Mouse (Mus musculus): ENCODE measurements around the gene Nufip1.
"Not testable (repeated sequence)": the region's sequence is repeated elsewhere in the genome, so short reads cannot be mapped to it uniquely, and the experiment has no call there.

Gene Nufip1

DNA sequence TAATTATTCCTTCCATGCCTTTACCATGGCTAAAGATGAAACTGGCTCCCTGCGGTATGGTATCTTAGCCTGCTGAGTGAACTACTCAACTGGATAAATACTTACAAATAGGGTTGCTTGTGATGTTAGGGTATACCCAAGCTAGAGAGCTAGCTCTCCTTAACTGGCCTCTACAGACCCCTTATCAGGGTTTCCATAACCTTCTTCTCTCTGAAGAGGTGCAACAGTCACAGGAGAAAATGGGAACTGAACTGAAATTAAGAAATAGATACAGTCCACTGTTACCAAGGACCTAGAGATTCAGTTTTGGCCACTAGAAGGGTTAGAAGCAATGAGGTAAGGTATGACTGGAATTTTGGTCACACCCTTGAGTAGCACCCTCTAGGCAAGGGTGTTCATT, 34.6 kb downstream of the Nufip1 start:
- CTCF ChIA-PET: no interaction called here

- CTCF ChIA-PET: no interaction called here
Measured at GRCm38 (mm10) chr14:76145868-76146267, 35.2 kb downstream of the Nufip1 start.

GRCm38 (mm10) chr14:76147061-76147460, 36.4 kb downstream of the Nufip1 start:
- CTCF ChIA-PET: no interaction called here

- CTCF ChIA-PET: interaction anchor here (0.8 kb wide), 1 partner anchor 767 kb away, joined by 3 read pairs; no protein-coding TSS in a partner anchor
Measured at GRCm38 (mm10) chr14:76148294-76148693, 37.6 kb downstream of the Nufip1 start.

DNA sequence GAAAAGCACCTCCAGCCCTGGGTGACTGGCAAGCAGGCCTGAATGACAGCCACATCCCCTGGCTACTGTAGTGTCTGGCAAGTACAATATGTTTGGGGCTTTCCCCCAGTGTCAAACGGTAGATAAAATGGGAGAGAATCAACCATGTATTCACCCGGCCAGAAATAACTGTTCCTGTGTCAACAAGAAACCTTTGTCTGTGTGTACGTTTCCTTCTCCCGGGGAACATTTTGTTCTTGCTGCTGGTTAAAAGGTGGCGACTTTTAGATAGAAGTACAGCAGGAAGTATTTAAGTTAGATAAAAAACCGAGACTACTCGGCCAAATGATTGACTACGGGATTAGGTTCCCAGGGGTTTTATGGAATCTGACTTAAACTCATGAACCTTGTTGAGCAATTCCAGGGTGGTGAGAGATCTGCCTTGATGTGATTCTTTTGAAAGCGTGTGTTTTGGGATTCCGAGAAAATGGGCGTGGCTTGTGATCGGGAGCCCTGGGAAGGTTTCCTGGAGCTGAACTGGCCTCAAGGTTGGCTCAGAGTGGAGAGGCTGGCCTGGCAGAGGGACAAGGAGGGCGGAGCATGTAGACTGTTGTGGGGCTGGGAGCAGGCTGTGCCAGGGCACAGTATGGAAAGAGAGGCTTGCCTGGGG, 39.0 kb downstream of the Nufip1 start:
- CTCF ChIA-PET: no interaction called here

GRCm38 (mm10) chr14:76150499-76150898, 39.8 kb downstream of the Nufip1 start:
- CTCF ChIA-PET: no interaction called here

DNA sequence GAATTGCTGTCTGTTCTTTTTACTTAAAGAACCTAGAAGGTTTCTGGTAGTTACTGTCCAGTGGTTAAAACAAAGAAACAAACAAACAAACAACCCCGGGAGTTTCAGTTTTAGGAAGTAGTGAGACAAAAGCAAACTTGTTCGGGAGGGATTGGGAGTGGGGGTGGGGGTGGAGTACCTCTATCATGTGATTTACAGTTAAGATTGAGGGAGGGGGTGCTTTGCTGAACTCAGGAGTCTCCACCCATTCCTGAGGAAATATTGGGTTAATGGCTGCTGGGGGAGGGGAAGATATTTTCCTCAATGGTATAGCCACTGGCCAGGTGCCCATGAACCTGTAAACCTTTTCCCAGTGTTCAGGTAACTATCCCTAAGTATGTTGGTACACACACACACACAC, 40.3 kb downstream of the Nufip1 start:
- CTCF ChIA-PET: no interaction called here

DNA sequence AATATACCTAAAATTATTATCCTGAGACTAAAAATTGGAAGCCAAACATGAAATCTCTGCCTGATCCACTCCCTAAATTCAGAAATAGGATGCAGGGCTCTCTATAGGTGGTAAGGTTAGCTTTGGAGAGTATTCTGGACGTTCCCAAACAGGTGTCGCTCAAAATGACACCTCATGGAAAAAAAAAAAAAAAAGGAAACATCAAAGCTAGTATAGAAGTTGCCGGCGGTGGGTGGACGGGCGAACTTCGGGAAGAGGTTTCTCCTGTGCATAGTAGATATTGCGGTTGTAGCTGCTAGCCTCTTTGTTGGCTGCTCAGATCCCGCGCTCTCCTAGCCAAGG, 41.1 kb downstream of the Nufip1 start:
- CTCF ChIA-PET: no interaction called here

DNA sequence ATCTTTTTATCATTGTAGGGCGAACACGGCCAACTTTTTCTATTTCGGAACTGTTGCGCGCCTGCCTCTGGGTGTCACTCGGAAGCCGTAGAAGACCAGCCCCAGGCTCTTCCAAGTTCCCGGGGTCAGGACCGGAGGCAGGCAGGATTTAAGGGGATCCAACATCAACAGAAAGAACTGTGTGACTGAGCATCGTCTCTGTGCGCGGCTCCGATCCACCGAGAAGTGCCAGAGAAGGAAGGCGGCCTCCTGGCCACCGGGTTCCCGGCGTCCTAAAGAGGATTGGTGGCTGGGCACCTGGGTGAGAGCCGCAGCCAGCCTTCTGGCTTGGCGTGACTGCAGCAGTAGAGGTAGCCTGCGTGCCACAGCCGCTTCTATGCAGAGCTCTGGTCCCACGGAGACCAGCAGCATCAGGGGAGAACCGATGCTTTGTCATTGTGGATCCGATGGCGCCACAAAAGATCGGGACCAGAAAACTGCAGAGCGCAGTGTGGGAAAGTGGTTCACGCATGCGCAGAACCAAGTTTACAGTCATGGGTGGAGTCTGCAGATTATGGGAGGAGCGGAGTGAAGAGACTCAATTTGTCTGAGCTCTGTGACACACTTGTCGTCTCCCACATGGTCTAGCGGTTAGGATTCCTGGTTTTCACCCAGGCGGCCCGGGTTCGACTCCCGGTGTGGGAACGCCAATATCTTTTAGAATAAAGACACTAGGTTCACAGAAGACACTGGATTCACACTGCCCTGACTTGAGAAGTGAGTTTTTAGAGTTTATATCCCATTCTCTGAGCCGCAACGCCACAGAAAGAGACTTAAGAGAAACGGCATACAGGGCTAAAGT, 41.7 kb downstream of the Nufip1 start:
- CTCF ChIA-PET: no interaction called here

DNA sequence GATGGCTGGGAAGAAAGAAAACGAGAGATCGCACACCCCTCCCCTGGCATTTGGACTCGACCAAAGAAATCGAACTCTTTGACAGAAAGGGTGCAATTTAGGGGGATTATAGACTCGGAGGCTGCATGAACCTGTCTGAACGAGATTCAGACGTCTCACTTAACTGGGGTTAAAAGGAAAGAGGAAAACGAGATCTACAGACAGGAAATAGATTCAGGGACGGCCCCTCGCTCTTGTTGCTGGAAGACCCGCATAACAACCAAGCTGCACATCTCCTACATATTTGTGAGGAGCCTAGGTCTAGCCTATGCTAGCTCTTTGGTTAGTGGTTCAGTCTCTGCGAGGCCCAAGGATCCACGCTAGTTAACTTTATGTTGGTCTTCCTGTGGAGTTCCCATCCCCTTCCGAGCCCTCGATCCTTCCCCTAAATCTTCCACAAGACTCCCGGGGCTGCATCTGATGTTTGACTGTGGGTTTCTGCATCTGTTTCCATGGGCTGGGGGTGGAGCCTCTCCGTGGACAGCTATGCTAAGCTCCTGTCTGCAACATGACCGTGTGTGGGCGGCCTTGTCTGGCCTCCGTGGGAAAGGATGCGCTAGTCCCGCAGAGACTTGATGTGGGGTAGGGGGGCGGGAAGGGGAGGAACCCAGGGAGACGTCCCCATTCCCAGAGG, 42.4 kb downstream of the Nufip1 start:
- CTCF ChIA-PET: no interaction called here

GRCm38 (mm10) chr14:76153828-76154227, 43.1 kb downstream of the Nufip1 start:
- CTCF ChIA-PET: no interaction called here

GRCm38 (mm10) chr14:76158192-76158785, 47.6 kb downstream of the Nufip1 start:
- CTCF ChIA-PET: no interaction called here

- CTCF ChIA-PET: not testable (repeated sequence)
Measured at GRCm38 (mm10) chr14:76160580-76160979, 49.9 kb downstream of the Nufip1 start.

DNA sequence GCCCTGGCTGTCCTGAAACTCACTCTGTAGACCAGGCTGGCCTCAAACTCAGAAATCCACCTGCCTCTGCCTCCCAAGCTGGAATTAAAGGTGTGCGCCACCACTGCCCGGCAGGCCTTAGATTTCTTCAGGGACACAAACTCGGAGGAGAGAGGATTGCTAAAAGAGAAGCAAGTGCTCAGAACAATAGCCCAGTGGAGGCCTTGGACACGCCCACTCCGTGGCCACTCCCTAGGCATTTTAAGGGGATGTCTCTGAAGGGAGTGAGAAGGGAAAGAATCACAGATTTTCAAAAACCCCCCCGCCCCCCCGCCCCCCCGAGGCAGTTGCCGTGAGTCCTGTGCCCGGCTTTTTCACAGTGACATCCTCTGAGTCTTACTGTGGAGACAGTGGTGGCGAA, 53.5 kb downstream of the Nufip1 start:
- CTCF ChIA-PET: no interaction called here

- CTCF ChIA-PET: no interaction called here
Measured at GRCm38 (mm10) chr14:76164904-76165755, 54.4 kb downstream of the Nufip1 start.

GRCm38 (mm10) chr14:76169876-76170466, 59.3 kb downstream of the Nufip1 start:
- CTCF ChIA-PET: no interaction called here

DNA sequence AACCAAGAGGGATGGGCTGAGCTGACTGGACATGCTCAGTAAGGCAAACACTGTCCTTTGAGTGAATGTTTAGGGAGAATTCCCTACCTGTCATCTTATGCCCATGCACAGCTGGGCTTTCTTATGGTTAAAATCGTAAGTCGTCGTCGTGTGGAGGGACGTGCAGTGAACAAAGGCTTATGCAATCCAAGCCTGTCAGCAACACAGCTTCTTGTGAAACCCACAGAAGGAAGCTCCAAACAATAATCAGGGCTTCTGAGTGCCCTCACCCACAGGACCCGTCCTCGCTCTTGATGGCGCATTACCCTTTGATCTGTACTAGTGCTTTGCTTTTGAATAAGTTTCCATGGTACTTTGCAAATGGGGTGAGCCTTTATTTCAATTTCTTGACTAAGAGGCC, 60.6 kb downstream of the Nufip1 start:
- CTCF ChIA-PET: no interaction called here

DNA sequence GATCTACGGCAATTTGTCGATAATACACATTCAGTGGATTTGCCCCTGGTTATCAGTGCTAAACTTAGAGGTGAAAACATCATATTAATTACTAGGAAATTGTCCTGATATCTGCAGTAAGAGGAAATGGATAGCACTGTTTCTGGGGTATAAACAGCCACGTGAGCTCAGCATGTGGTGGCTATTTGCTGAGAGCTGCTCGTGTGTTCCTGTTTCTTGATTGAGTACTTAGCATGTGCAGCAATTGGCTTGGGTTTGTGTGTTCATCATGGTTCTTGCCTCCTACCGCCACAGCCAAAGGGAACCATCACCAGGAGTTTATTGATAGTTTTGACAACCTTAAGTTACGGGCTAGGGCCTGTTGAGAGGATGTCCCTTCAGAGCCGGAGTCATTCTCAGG, 63.6 kb downstream of the Nufip1 start:
- CTCF ChIA-PET: no interaction called here

DNA sequence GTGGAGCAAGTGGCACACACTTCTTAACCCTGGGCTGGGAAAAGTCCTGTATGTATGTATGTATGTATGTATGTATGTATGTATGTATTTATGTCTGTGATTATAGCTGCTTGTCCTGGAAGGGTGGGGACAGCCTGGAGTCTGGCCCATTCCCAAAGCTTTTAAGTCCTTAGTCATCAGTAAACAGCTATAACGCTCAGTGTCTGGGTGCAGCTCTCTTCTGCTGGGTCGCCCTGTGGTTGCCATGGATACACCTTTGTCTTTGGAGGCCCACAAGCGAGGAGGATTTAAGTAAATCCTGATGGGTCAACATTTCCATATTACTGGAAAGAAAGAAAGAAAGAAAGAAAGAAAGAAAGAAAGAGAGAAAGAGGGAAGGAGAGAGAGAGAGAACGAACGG, 65.1 kb downstream of the Nufip1 start:
- CTCF ChIA-PET: no interaction called here

DNA sequence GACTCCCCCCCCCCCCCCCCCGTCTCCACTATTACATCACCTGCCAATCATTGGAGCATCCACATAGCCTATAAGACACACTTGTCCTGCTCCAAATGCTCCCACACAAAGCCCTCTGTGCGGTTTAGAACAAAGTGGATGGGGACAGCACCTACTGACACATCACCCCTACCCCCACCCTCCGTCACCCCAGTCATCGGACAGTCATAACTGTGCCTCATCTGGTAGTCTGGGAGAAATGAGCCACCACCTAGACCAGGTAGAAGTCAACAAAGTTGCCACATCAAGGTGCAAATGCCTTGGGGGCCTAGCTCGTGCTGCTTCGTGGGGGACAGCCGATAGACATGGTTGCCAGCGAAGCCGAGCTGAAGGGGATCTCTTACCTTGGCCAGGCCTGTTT, 66.5 kb downstream of the Nufip1 start:
- CTCF ChIA-PET: interaction anchor here (0.5 kb wide), 1 partner anchor 1681 kb away, joined by 6 read pairs; no protein-coding TSS in a partner anchor

DNA sequence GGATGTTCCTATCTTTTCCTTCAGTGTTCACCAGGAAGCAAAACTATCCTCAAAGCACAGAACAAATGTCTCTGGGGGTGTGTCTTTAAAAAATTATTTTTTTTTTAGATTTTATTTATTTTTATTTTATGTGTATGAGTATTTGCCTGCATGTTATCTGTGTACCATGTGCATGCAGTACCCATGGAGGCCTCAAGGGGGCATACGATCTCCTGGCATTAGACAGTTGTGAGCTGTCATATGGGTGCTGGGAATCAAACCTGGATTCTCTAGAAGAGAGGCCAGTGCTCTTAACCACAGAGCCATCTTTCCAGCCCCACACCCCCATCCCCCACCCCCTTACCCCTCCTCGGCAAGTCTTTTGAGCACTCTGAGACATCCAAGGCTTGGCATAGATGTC, 67.8 kb downstream of the Nufip1 start:
- CTCF ChIA-PET: interaction anchor here (0.7 kb wide), 1 partner anchor 295 kb away, joined by 6 read pairs; no protein-coding TSS in a partner anchor
